Mouse (Mus musculus): ENCODE data around the gene Mindy3.

DNA sequence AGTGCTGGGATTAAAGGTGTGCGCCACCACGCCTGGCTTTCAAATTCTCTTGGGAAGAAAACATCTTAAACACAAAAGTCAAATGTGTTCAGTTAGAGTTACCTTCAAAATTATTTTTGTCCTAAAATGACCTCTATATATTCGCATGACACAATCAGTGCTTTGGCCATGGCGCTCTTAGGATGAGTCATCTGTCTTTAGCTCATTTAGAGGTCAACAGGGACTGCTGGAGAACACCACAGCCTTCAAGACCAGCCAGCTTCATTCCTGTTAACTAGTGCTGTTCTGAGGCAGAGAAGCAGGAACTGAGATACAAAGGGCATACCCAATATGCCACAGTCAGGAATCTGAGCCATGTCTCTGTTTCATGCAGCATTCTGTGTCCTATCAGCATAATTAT is 47.9 kb downstream of the Mindy3 start:
- no peak for TF ChIP-seq CTCF (IDR thresholded peaks at IDR 0.05; ENCODE audit: low read depth)
- no peak for TF ChIP-seq EP300 (optimal IDR thresholded peaks at IDR 0.05)
